Mouse (Mus musculus): ENCODE measurements around the gene Sppl3. TPM values are rescaled to one million over a fixed set of nuclear protein-coding genes. Genes with fewer than 3 reads are reported as not detected.
A peak's percentile ranks its signal among the peaks of the same experiment; 100 is the strongest.

Sppl3 gene
- total and polyA plus RNA-seq, 2 experiments from 2014 or later = 30.1 to 147 TPM

DNA sequence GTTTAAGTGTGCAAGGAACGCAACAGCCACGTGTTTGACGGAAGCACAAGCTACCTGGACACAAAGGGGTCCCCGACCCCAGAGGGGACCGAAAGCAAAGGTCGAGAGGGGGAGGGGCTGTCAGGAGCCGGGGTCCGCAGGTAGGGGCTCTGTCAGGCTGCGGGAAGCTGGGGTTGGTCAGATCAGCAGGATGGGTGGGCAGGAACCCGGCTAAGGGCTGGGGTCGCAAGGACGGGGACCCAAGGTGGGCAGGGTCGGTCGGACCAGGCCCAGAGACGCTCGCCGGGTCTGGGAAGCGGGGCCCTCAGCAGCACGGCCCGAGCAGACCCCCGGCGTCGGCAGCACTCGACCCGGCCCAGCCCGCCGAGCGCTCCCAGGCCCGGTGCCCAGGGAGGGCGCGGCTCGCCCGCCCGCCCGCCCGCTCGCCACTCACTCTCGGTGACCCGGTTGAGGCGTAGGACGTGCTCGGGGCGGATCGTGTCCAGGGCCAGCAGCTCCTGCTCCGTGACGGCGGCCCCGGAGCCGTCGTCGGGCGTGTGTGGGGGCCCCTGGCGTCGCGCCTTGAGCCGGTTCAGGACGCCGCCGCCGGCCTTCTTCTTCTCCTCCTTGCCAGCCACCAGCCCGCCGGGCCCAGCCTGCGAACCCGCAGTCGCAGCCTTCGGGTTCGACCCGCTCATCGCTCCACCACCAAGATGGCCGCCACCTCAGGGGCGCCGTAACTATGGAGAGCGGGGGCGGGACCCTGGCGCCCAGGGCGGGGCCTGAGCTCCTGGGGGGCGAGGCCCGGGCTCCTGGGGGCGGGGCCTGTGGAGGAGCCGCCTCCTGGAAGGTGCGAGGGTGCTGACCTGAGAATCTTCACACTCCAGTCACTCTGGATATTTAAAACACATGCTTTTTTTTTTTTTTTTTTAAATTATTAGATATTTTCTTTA lies 123.6 kb downstream of the Sppl3 start, which contains the start of gene Unc119b:
TSS of gene Unc119b (minus strand) at position 742 of the 932 bp plus-strand sequence.
- DNase-seq (ENCODE audit: low spot score) (peak; percentile 94), ATAC-seq (peak; percentile 95)
- Histone ChIP-seq H3K36me3 (ENCODE audit: insufficient read depth, low read length) (peaks cover 13% of the 10 kb centered on the region), H3K4me2 (ENCODE audit: low read depth, low read length) (peak within 1 kb of the TSS; percentile 89), H3K4me3 (ENCODE audit: low read length) (peak within 1 kb of the TSS; percentile 85), H3K9ac (replicated peaks; ENCODE audit: low read length) (peak within 1 kb of the TSS; percentile 71), H3K9me3 (ENCODE audit: low read length) (no peaks in the 10 kb centered on the region), H3K27ac (peak within 1 kb of the TSS; percentile 67), H3K27me3 (ENCODE audit: insufficient read depth, low read length) (no peaks in the 10 kb centered on the region), H3K4me1 (ENCODE audit: insufficient read depth, low read length) (peaks cover 4% of the 10 kb centered on the region; the same call in 1 of the 2 replicates)
- no peak for TF ChIP-seq CTCF (IDR thresholded peaks at IDR 0.05; ENCODE audit: low read depth)
- WGBS = under 1% methylated on average over 64 of the region's 81 CpGs

DNA sequence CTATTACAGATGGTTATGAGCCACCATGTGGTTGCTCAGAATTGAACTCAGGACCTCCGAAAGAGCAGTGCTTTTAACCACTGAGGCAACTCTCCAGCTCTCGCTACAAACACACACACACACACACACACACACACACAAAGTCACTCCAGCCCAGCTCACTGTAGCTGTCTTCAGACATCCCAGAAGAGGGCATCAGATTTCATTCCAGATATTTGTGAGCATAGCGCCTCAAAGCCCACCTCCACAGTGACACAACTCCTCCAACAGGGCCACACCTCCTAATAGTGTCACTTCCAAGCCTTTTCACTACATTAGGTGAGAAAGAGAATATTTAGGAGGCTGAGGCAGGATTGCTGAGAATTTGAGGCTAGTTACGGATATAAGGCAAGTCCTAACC lies 128.2 kb downstream of the Sppl3 start:
- TF ChIP-seq CTCF (IDR thresholded peaks at IDR 0.05; ENCODE audit: low read depth) = peak; percentile 30
- WGBS = 85% methylated on average over 4 of the region's 4 CpGs
- ATAC-seq = no peak

DNA sequence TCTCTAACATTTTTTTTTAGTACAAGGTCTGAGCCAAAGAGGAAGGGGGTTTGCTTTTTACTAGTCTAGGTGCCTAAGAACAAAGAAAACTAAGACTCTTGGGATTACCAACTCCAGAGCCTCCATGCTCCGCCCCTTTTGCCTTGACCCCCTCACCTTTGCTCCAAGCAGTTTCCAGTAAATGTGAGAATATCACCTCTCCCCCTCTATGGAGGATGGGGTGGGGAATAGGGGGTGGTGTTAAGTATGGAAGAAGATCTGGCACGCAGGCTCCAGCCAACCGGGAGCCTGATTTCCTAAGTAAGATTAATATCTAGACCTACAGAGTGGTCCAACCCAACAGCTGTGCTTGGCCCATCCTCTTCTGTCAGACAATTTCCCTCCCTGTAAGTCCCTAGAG lies 129.8 kb downstream of the Sppl3 start:
- DNase-seq (ENCODE audit: low spot score) (no peak), ATAC-seq (no peak)
- no peaks in the 10 kb centered on the region for H3K27me3 ChIP-seq (ENCODE audit: insufficient read depth, low read length)
- WGBS = 82% methylated on average over 3 of the region's 3 CpGs
- H3K27ac ChIP-seq = no peak overlapping the region
- H3K9me3 ChIP-seq (ENCODE audit: low read length) = no peaks in the 10 kb centered on the region
- no peak for TF ChIP-seq CTCF (IDR thresholded peaks at IDR 0.05; ENCODE audit: low read depth)
- H3K4me2 ChIP-seq (ENCODE audit: low read depth, low read length) = no peak overlapping the region
- H3K4me3 ChIP-seq (ENCODE audit: low read length) = no peak overlapping the region
- H3K9ac ChIP-seq (replicated peaks; ENCODE audit: low read length) = no peak overlapping the region
- peaks cover 6% of the 10 kb centered on the region; the same call in 1 of the 2 replicates for H3K4me1 ChIP-seq (ENCODE audit: insufficient read depth, low read length)
- no peaks in the 10 kb centered on the region for H3K36me3 ChIP-seq (ENCODE audit: insufficient read depth, low read length)

More for the DNA sequence above, 128.2 kb downstream of the Sppl3 start:
- H3K27ac ChIP-seq = no peak overlapping the region
- no peak overlapping the region for H3K4me3 ChIP-seq (ENCODE audit: low read length)
- H3K27me3 ChIP-seq (ENCODE audit: insufficient read depth, low read length) = no peaks in the 10 kb centered on the region
- H3K4me1 ChIP-seq (ENCODE audit: insufficient read depth, low read length) = peaks cover 6% of the 10 kb centered on the region; the same call in 1 of the 2 replicates
- H3K9me3 ChIP-seq (ENCODE audit: low read length) = no peaks in the 10 kb centered on the region
- H3K4me2 ChIP-seq (ENCODE audit: low read depth, low read length) = no peak overlapping the region
- no peaks in the 10 kb centered on the region for H3K36me3 ChIP-seq (ENCODE audit: insufficient read depth, low read length)
- DNase-seq (ENCODE audit: low spot score) = no peak
- H3K9ac ChIP-seq (replicated peaks; ENCODE audit: low read length) = no peak overlapping the region

DNA sequence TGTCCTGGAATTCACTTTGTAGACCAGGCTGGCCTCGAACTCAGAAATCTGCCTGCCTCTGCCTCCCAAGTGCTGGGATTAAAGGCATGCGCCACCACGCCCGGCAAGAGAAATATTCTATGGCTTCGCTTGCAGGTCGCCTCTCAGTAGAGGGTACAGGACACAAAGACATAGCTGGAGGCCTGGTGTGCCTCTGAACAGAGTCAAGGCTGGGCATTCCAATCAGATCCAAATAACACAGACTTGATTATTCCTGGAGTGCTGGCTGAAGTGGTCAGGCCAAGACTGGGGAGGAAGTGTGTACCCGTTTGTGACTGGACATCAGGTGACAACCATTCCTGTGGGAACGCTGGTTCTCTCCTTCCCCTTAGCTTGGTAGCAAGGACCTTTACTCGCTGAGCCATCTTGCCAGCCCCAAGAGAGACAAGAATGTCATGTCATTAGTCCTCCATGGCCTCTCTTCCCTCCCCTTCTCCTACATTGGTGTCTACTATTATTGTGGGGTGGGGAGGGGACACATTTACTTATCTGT lies 131.3 kb downstream of the Sppl3 start:
- ATAC-seq = no peak
- no peak overlapping the region for H3K9ac ChIP-seq (replicated peaks; ENCODE audit: low read length)
- 80% methylated on average over 9 of the region's 9 CpGs for WGBS

DNA sequence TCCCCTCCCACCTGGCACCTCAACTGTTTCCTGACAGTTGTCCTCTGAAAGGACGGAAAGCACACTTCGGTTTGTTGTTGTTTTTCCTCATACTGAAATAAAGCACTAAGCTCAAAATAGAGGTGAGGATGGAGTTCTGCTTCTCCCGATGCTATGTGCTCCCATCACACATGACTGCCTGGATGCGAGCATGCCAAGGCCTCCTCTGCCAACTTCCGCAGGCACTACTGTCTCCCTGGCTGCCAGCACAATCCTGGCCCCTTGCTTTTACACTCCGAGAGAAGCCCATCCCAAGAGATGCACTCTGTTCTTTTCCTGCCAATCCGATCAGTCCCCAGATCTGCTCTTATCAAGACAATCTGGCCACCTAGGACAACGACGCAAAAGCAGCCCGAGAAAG lies 132.6 kb downstream of the Sppl3 start:
- DNase-seq (ENCODE audit: low spot score) = peak; percentile 67
- peaks cover 6% of the 10 kb centered on the region; the same call in 1 of the 2 replicates for H3K4me1 ChIP-seq (ENCODE audit: insufficient read depth, low read length)
- no peak overlapping the region; the same call in 1 of the 2 replicates for H3K9ac ChIP-seq (replicated peaks; ENCODE audit: low read length)
- no peak overlapping the region for H3K4me3 ChIP-seq (ENCODE audit: low read length)
- WGBS = 39% methylated on average over 10 of the region's 10 CpGs
- no peaks in the 10 kb centered on the region for H3K27me3 ChIP-seq (ENCODE audit: insufficient read depth, low read length)
- H3K27ac ChIP-seq = peak overlapping the region; percentile 41; the same call in 1 of the 2 replicates
- H3K36me3 ChIP-seq (ENCODE audit: insufficient read depth, low read length) = peaks cover 26% of the 10 kb centered on the region
- no peak overlapping the region for H3K4me2 ChIP-seq (ENCODE audit: low read depth, low read length)
- H3K9me3 ChIP-seq (ENCODE audit: low read length) = no peaks in the 10 kb centered on the region
- peak; percentile 53; the same call in 1 of the 2 replicates for ATAC-seq
- no peak for TF ChIP-seq CTCF (IDR thresholded peaks at IDR 0.05; ENCODE audit: low read depth)

More for the DNA sequence above, 131.3 kb downstream of the Sppl3 start:
- Histone ChIP-seq H3K4me2 (ENCODE audit: low read depth, low read length) (no peak overlapping the region), H3K27me3 (ENCODE audit: insufficient read depth, low read length) (no peaks in the 10 kb centered on the region), H3K4me1 (ENCODE audit: insufficient read depth, low read length) (peaks cover 6% of the 10 kb centered on the region; the same call in 1 of the 2 replicates), H3K9me3 (ENCODE audit: low read length) (no peaks in the 10 kb centered on the region), H3K27ac (no peak overlapping the region), H3K36me3 (ENCODE audit: insufficient read depth, low read length) (peaks cover 13% of the 10 kb centered on the region), H3K4me3 (ENCODE audit: low read length) (no peak overlapping the region)
- DNase-seq (ENCODE audit: low spot score) = no peak
- no peak for TF ChIP-seq CTCF (IDR thresholded peaks at IDR 0.05; ENCODE audit: low read depth)

DNA sequence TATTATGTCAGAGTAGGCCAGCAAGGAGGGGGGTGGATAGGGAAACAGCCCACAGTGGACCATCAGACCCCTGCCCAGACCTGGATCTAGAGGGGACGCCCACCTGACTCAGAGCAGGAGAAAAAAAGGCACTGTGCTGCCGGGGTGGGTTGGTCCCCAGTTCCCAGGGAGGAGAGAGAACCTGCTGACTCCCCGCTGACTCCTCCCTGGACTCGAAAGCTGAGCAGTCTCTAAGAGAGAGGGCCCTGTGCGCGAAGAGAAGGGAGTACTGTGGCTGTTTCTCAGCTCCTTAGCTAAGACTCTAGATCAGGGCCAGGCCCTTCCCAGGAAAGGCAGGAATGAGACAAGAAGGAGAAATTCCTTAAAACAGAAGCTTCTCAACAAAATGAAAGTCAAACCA lies 133.5 kb downstream of the Sppl3 start:
- Histone ChIP-seq H3K4me3 (ENCODE audit: low read length) (no peak overlapping the region), H3K9me3 (ENCODE audit: low read length) (no peaks in the 10 kb centered on the region), H3K36me3 (ENCODE audit: insufficient read depth, low read length) (peaks cover 32% of the 10 kb centered on the region), H3K4me1 (ENCODE audit: insufficient read depth, low read length) (peaks cover 6% of the 10 kb centered on the region; the same call in 1 of the 2 replicates), H3K27ac (no peak overlapping the region), H3K4me2 (ENCODE audit: low read depth, low read length) (no peak overlapping the region), H3K27me3 (ENCODE audit: insufficient read depth, low read length) (no peaks in the 10 kb centered on the region), H3K9ac (replicated peaks; ENCODE audit: low read length) (no peak overlapping the region)
- 63% methylated on average over 6 of the region's 6 CpGs for WGBS
- no peak for TF ChIP-seq CTCF (IDR thresholded peaks at IDR 0.05; ENCODE audit: low read depth)
- DNase-seq (ENCODE audit: low spot score) = no peak
- ATAC-seq = no peak

Data from hindbrain, postnatal 0 days (tissue).